Comparison of ENCODE assay signal across 22 mouse cellular contexts in the genomic region with DNA sequence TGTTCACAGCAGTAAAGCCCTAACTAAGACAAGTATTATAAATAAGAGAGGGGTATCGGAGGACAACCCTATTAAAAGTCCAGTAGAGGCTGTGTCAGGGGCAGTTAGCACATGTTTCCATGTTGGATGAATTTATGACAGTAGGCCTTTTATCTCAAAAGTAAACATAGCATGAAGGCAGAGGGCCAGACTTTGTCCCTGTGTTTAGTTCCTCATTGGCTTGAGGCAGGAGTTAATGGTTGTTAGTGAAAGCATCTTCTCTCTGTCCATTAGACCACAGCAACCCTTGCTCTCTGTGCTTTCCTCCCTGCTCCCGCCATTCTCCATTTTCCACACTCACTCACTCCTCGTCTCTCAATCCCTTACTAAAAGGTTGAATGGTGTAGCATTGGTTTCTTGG. TPM values are rescaled to one million over a fixed set of nuclear protein-coding genes. Genes with fewer than 3 reads are reported as not detected.
DNase-seq lines count a peak whose midpoint lies in the region; ATAC-seq and TF ChIP-seq lines count a peak whose summit lies in the region.
"Had no signal": no experiment of that assay in that cellular context is flagged by ENCODE, and none has a peak within 500 bp of the region (broad histone marks: within the 10 kb centered on the region; RNA-seq: fewer than 3 reads in every experiment).

No protein-coding gene starts in this region.

- no peaks in the 10 kb centered on the region for H3K9me3 ChIP-seq in MEL (replicated peaks; ENCODE audit: insufficient read depth, low read length)
- H3K9me3 ChIP-seq in intestine, embryonic 15.5 days, result no peaks in the 10 kb centered on the region
- H3K9me3 ChIP-seq in intestine, postnatal 0 days (ENCODE audit: control insufficient read depth), result 0 out of 2 replicates have a peak, but pooled peaks cover 4% of the 10 kb centered on the region
- peaks cover 3% of the 10 kb centered on the region; the same call in 1 of the 2 replicates for H3K9me3 ChIP-seq in embryonic facial prominence, embryonic 10.5 days
- H3K9me3 ChIP-seq: embryonic facial prominence, embryonic 12.5 days; forebrain, embryonic 13.5 days; forebrain, embryonic 15.5 days had no signal

- WGBS in intestine, embryonic 15.5 days, result 88% methylated on average over 3 of the region's 3 CpGs
- 64% methylated on average over 3 of the region's 3 CpGs for WGBS in intestine, postnatal 0 days
- WGBS in embryonic facial prominence, embryonic 10.5 days, result 90% methylated on average over 3 of the region's 3 CpGs

- no peak for TF ChIP-seq POLR2A in MEL (IDR thresholded peaks at IDR 0.05; ENCODE audit: control insufficient read depth in 1 of 2, insufficient read depth in 1 of 2, low read depth in 1 of 2, low read length in 2 of 2, poor library complexity in 1 of 2)

- TF ChIP-seq EP300 in MEL (IDR thresholded peaks at IDR 0.05; ENCODE audit: low read depth in 1 of 2, low read length in 2 of 2), result no peak

- H3K27ac ChIP-seq in MEL (ENCODE audit: control insufficient read depth, low read depth, low read length), result no peak overlapping the region
- no peak overlapping the region for H3K27ac ChIP-seq in intestine, embryonic 15.5 days
- 0 out of 2 replicates have a peak overlapping the region, but pooled peaks have one; percentile 24 for H3K27ac ChIP-seq in intestine, postnatal 0 days (ENCODE audit: low read depth, low read length)
- no peak overlapping the region for H3K27ac ChIP-seq in embryonic facial prominence, embryonic 10.5 days (replicated peaks)
- H3K27ac ChIP-seq: embryonic facial prominence, embryonic 12.5 days; forebrain, embryonic 13.5 days; forebrain, embryonic 15.5 days had no signal

- H3K4me2 ChIP-seq in intestine, embryonic 15.5 days (replicated peaks), result no peak overlapping the region
- no peak overlapping the region for H3K4me2 ChIP-seq in intestine, postnatal 0 days (replicated peaks; ENCODE audit: low read depth)
- H3K4me2 ChIP-seq: embryonic facial prominence, embryonic 12.5 days; forebrain, embryonic 13.5 days; forebrain, embryonic 15.5 days had no signal

- H3K4me3 ChIP-seq in MEL (ENCODE audit: control insufficient read depth in 1 of 2, insufficient read depth in 1 of 2, low read depth in 2 of 2, low read length in 2 of 2), result no peak overlapping the region
- H3K4me3 ChIP-seq in intestine, embryonic 15.5 days (replicated peaks), result no peak overlapping the region
- H3K4me3 ChIP-seq in intestine, postnatal 0 days (ENCODE audit: low read depth, low read length), result no peak overlapping the region
- H3K4me3 ChIP-seq in embryonic facial prominence, embryonic 10.5 days, result no peak overlapping the region
- H3K4me3 ChIP-seq: embryonic facial prominence, embryonic 12.5 days; forebrain, embryonic 13.5 days; forebrain, embryonic 15.5 days had no signal

- DNase-seq in MEL (ENCODE audit: low read depth, low spot score), result peak; percentile 39
- no peak for DNase-seq in right cerebral cortex, postnatal 4 days
- DNase-seq in embryonic facial prominence, embryonic 10.5 days (ENCODE audit: low spot score), result no peak
- no peak for DNase-seq in urinary bladder, adult 2 months (ENCODE audit: low spot score)
- DNase-seq: adrenal gland, adult 8-10 months; adrenal gland, postnatal 14 days; adrenal gland, postnatal 36 days; cerebellum, adult 11 months; cerebellum, adult 18-20 months; cerebellum, adult 8-10 months; cerebellum, adult 9-11 months; cerebellum, postnatal 14 days; cerebellum, postnatal 36 days; embryo, embryonic 11 days; forebrain, postnatal 0 days had no signal

- no peaks in the 10 kb centered on the region for H3K27me3 ChIP-seq in MEL (ENCODE audit: control insufficient read depth in 1 of 2, insufficient read depth in 2 of 2, low read length in 2 of 2)
- no peaks in the 10 kb centered on the region for H3K27me3 ChIP-seq in intestine, embryonic 15.5 days (replicated peaks)
- no peaks in the 10 kb centered on the region for H3K27me3 ChIP-seq in intestine, postnatal 0 days (replicated peaks; ENCODE audit: control insufficient read depth, insufficient read depth, low read length)
- H3K27me3 ChIP-seq in embryonic facial prominence, embryonic 10.5 days (replicated peaks; ENCODE audit: low read depth, poor library complexity, severe bottlenecking), result no peaks in the 10 kb centered on the region
- H3K27me3 ChIP-seq: embryonic facial prominence, embryonic 12.5 days; forebrain, embryonic 15.5 days; Patski had no signal

- no peak for TF ChIP-seq CTCF in MEL (IDR thresholded peaks at IDR 0.05 in 2 of 3, conservative IDR thresholded peaks at IDR 0.05 in 1 of 3; ENCODE audit: control insufficient read depth in 1 of 3, insufficient read depth in 1 of 3, low read depth in 2 of 3, low read length in 3 of 3, poor library complexity in 1 of 3, severe bottlenecking in 1 of 3)
- TF ChIP-seq CTCF in intestine, postnatal 0 days (IDR thresholded peaks at IDR 0.05; ENCODE audit: low read depth), result no peak

- H3K36me3 ChIP-seq in MEL (ENCODE audit: control insufficient read depth in 1 of 2, insufficient read depth in 2 of 2, low read length in 2 of 2), result peaks cover 0 to 14% of the 10 kb centered on the region in 2 experiments; a peak in 2 of 4 replicates
- H3K36me3 ChIP-seq in intestine, embryonic 15.5 days, result no peaks in the 10 kb centered on the region
- H3K36me3 ChIP-seq in intestine, postnatal 0 days (ENCODE audit: control insufficient read depth, insufficient read depth), result no peaks in the 10 kb centered on the region
- no peaks in the 10 kb centered on the region for H3K36me3 ChIP-seq in embryonic facial prominence, embryonic 10.5 days (replicated peaks)
- H3K36me3 ChIP-seq: embryonic facial prominence, embryonic 12.5 days; forebrain, embryonic 15.5 days had no signal

- peaks cover 8 to 15% of the 10 kb centered on the region in 2 experiments for H3K4me1 ChIP-seq in MEL (ENCODE audit: control insufficient read depth in 1 of 2, insufficient read depth in 2 of 2, low read length in 2 of 2)
- H3K4me1 ChIP-seq in intestine, embryonic 15.5 days (replicated peaks), result no peaks in the 10 kb centered on the region
- H3K4me1 ChIP-seq in intestine, postnatal 0 days (replicated peaks; ENCODE audit: control insufficient read depth, insufficient read depth, low read length), result peaks cover 10% of the 10 kb centered on the region
- H3K4me1 ChIP-seq in embryonic facial prominence, embryonic 10.5 days, result no peaks in the 10 kb centered on the region
- H3K4me1 ChIP-seq: embryonic facial prominence, embryonic 12.5 days; forebrain, embryonic 15.5 days had no signal

- TF ChIP-seq RAD21 in MEL (IDR thresholded peaks at IDR 0.05; ENCODE audit: low read depth, low read length), result no peak

- no peaks in the 10 kb centered on the region for H3K79me2 ChIP-seq in MEL (ENCODE audit: control insufficient read depth, insufficient read depth, low read length, poor library complexity)

- peak; percentile 69 for ATAC-seq in intestine, embryonic 15.5 days
- peak; percentile 87 for ATAC-seq in intestine, postnatal 0 days
- ATAC-seq: activated CD4-positive, CD25-positive, alpha-beta regulatory T cell, adult 4 months; forebrain, embryonic 13.5 days; forebrain, embryonic 15.5 days; forebrain, postnatal 0 days; Patski had no signal

- H3K9ac ChIP-seq in MEL (ENCODE audit: control insufficient read depth, low read depth, low read length, poor library complexity, severe bottlenecking), result no peak overlapping the region
- no peak overlapping the region for H3K9ac ChIP-seq in intestine, embryonic 15.5 days
- H3K9ac ChIP-seq in intestine, postnatal 0 days (ENCODE audit: low read depth, low read length), result no peak overlapping the region
- H3K9ac ChIP-seq: embryonic facial prominence, embryonic 12.5 days; forebrain, embryonic 13.5 days; forebrain, embryonic 15.5 days; forebrain, postnatal 0 days had no signal

TF ChIP-seq in MEL, 35 proteins besides CTCF, POLR2A, EP300 and RAD21:
- TF ChIP-seq ELF1 (IDR thresholded peaks at IDR 0.05; ENCODE audit: low read depth, low read length), result no peak
- TF ChIP-seq JUND (IDR thresholded peaks at IDR 0.05; ENCODE audit: low read depth, low read length), result no peak
- no peak for TF ChIP-seq KAT2A (conservative IDR thresholded peaks at IDR 0.05; ENCODE audit: low read depth, low read length)
- TF ChIP-seq E2F4 (IDR thresholded peaks at IDR 0.05; ENCODE audit: borderline replicate concordance, low read depth, low read length), result no peak
- no peak for TF ChIP-seq CHD2 (IDR thresholded peaks at IDR 0.05; ENCODE audit: low read length)
- no peak for TF ChIP-seq GATA1 (IDR thresholded peaks at IDR 0.05; ENCODE audit: low read depth, low read length)
- TF ChIP-seq TCF12 (IDR thresholded peaks at IDR 0.05; ENCODE audit: low read depth, low read length), result no peak
- TF ChIP-seq MAFK (IDR thresholded peaks at IDR 0.05; ENCODE audit: borderline replicate concordance, low read depth, low read length), result no peak
- no peak for TF ChIP-seq POLR2AphosphoS5 (IDR thresholded peaks at IDR 0.05; ENCODE audit: borderline replicate concordance, low read depth, low read length)
- TF ChIP-seq BHLHE40 (IDR thresholded peaks at IDR 0.05; ENCODE audit: borderline replicate concordance, low read depth, low read length), result no peak
- no peak for TF ChIP-seq USF2 (IDR thresholded peaks at IDR 0.05; ENCODE audit: borderline replicate concordance in 1 of 2, insufficient read depth in 1 of 2, low read depth in 1 of 2, low read length in 2 of 2)
- no peak for TF ChIP-seq RCOR1 (IDR thresholded peaks at IDR 0.05; ENCODE audit: low read depth, low read length)

RNA-seq across cellular contexts. Expression of gene Optn, which starts 9.9 kb away (rescaled TPM):
- total RNA-seq in MEL (2012; rRNA removed), result 10.5 and 10.9 TPM in 2 replicates
- 10 to 100 TPM in 1 of 2 experiments, not detected in 1; 17.0 TPM for polyA plus RNA-seq in MEL (2012; ENCODE audit: insufficient read depth in 1 of 2, insufficient read length in 2 of 2, low read depth in 1 of 2, low replicate concordance in 2 of 2, missing spikeins in 1 of 2)
- polyA plus RNA-seq in intestine, embryonic 15.5 days (2015; fragmentation: Nextera tagmentation; extraction: Ambion mirVana), result 17.3 and 18.7 TPM in 2 replicates
- 62.7 and 74.2 TPM in 2 replicates for polyA plus RNA-seq in intestine, postnatal 0 days (2015; fragmentation: Nextera tagmentation; extraction: Ambion mirVana)
- 4.4 and 4.8 TPM in 2 replicates for polyA plus RNA-seq in embryonic facial prominence, embryonic 10.5 days (2016; fragmentation: Nextera tagmentation; extraction: Ambion mirVana)
- polyA plus RNA-seq in urinary bladder, adult 2 months (2012; rRNA removed), result 10.0 and 18.1 TPM in 2 replicates
